Mouse (Mus musculus): Measurements from ENCODE around the gene Fxyd3. TPM values are rescaled to one million over a fixed set of nuclear protein-coding genes. Genes with fewer than 3 reads are reported as not detected.
A peak's percentile ranks its signal among the peaks of the same experiment; 100 is the strongest.

Fxyd3 gene
- total and polyA plus RNA-seq, 3 experiments: not detected

- TF ChIP-seq MYB (IDR thresholded peaks at IDR 0.05; ENCODE audit: low read depth, low read length) (0 out of 2 replicates have a peak, but pooled peaks have one; percentile 19), ETS1 (IDR thresholded peaks at IDR 0.05; ENCODE audit: low read depth, low read length) (peak; percentile 54), GATA1 (IDR thresholded peaks at IDR 0.05; ENCODE audit: low read depth, low read length) (peak; percentile 81), BHLHE40 (IDR thresholded peaks at IDR 0.05; ENCODE audit: borderline replicate concordance, low read depth, low read length) (no peak), MEF2A (IDR thresholded peaks at IDR 0.05; ENCODE audit: extremely low read depth, insufficient replicate concordance, low read depth, low read length, poor library complexity, severe bottlenecking) (no peak), ZKSCAN1 (IDR thresholded peaks at IDR 0.05; ENCODE audit: low read depth, low read length) (no peak), UBTF (IDR thresholded peaks at IDR 0.05; ENCODE audit: borderline replicate concordance, insufficient read depth, low read depth, low read length) (no peak), SIN3A (IDR thresholded peaks at IDR 0.05; ENCODE audit: low read length) (0 out of 2 replicates have a peak, but pooled peaks have one; percentile 31), TBP (IDR thresholded peaks at IDR 0.05; ENCODE audit: low read depth, low read length) (no peak), NELFE (IDR thresholded peaks at IDR 0.05; ENCODE audit: low read depth, low read length) (no peak), MAFK (IDR thresholded peaks at IDR 0.05; ENCODE audit: borderline replicate concordance, low read depth, low read length) (no peak), NRF1 (IDR thresholded peaks at IDR 0.05; ENCODE audit: insufficient read depth, low read depth, low read length, poor library complexity, severe bottlenecking) (no peak), RCOR1 (IDR thresholded peaks at IDR 0.05; ENCODE audit: low read depth, low read length) (peak; percentile 48; the same call in 1 of the 2 replicates), ZNF384 (IDR thresholded peaks at IDR 0.05; ENCODE audit: low read depth, low read length) (no peak), HCFC1 (IDR thresholded peaks at IDR 0.05; ENCODE audit: low read depth, low read length) (no peak), USF2 (IDR thresholded peaks at IDR 0.05; ENCODE audit: borderline replicate concordance in 1 of 2, insufficient read depth in 1 of 2, low read depth in 1 of 2, low read length in 2 of 2) (no peak), MXI1 (IDR thresholded peaks at IDR 0.05; ENCODE audit: low read depth, low read length) (no peak)
Measured at GRCm38 (mm10) chr7:31110861-31111385, 34.4 kb upstream of the Fxyd3 start (continued).

GRCm38 (mm10) chr7:31109796-31110195 lies 33.3 kb upstream of the Fxyd3 start:
- Histone ChIP-seq H3K4me1 (ENCODE audit: control insufficient read depth in 1 of 2, insufficient read depth in 2 of 2, low read length in 2 of 2) (peaks cover 4 to 25% of the 10 kb centered on the region in 2 experiments), H3K4me3 (ENCODE audit: control insufficient read depth in 1 of 2, insufficient read depth in 1 of 2, low read depth in 2 of 2, low read length in 2 of 2) (no peak overlapping the region), H3K9me3 (replicated peaks; ENCODE audit: insufficient read depth, low read length) (no peaks in the 10 kb centered on the region), H3K79me2 (ENCODE audit: control insufficient read depth, insufficient read depth, low read length, poor library complexity) (no peaks in the 10 kb centered on the region), H3K9ac (ENCODE audit: control insufficient read depth, low read depth, low read length, poor library complexity, severe bottlenecking) (no peak overlapping the region), H3K27ac (ENCODE audit: control insufficient read depth, low read depth, low read length) (no peak overlapping the region), H3K36me3 (ENCODE audit: control insufficient read depth in 1 of 2, insufficient read depth in 2 of 2, low read length in 2 of 2) (peaks cover 0 to 10% of the 10 kb centered on the region in 2 experiments; a peak in 2 of 4 replicates), H3K27me3 (ENCODE audit: control insufficient read depth in 1 of 2, insufficient read depth in 2 of 2, low read length in 2 of 2) (no peaks in the 10 kb centered on the region)
- DNase-seq (ENCODE audit: low read depth, low spot score): no peak
- TF ChIP-seq MAZ (IDR thresholded peaks at IDR 0.05; ENCODE audit: low read depth, low read length) (no peak), USF1 (IDR thresholded peaks at IDR 0.05; ENCODE audit: low read depth, low read length) (0 out of 2 replicates have a peak, but pooled peaks have one; percentile 25)

Data from MEL (cell line).